ENCODE assay signal across 15 mouse cellular contexts in genomic region chr1:42567640-42568039, GRCm38 (mm10).
"Had no signal": no experiment of that assay in that cellular context is flagged by ENCODE, and none has a peak within 500 bp of the region (broad histone marks: within the 10 kb centered on the region; RNA-seq: fewer than 3 reads in every experiment).

No protein-coding gene starts in this region.

- H3K4me2 ChIP-seq: liver, embryonic 13.5 days; midbrain, embryonic 11.5 days had no signal

- H3K27me3 ChIP-seq: liver, embryonic 13.5 days had no signal

- H3K9me3 ChIP-seq: liver, embryonic 13.5 days had no signal

- DNase-seq: layer of hippocampus, postnatal 36 days; liver, embryonic 13.5 days; lung, adult 2 months; lung, postnatal 14 days; lung, postnatal 4 days; midbrain, embryonic 14.5 days; retina, postnatal 1 day; right cerebral cortex, postnatal 25 days; spleen, adult 18-20 months; thymus, adult 18-20 months; thymus, postnatal 36 days had no signal

- H3K27ac ChIP-seq: kidney, postnatal 0 days; layer of hippocampus, adult 2 months; left cerebral cortex, adult 2 months; liver, embryonic 13.5 days had no signal

- H3K4me1 ChIP-seq: liver, embryonic 13.5 days had no signal

- H3K9ac ChIP-seq: liver, embryonic 13.5 days had no signal

- H3K4me3 ChIP-seq: layer of hippocampus, adult 2 months; left cerebral cortex, adult 2 months; liver, embryonic 13.5 days had no signal

- H3K36me3 ChIP-seq: liver, embryonic 13.5 days had no signal
